Mouse (Mus musculus) 3134 (cell line): ENCODE measurements around the gene Zfp408.
"Not testable (repeated sequence)": the region's sequence is repeated elsewhere in the genome, so short reads cannot be mapped to it uniquely, and the experiment has no call there.

ENCODE experiments used
- DNase-seq: peaks from one replicate; pipeline ENCODE4 v3.0.0-alpha.2; 2011; ENCODE audit warnings: low spot score; ENCODE audit not compliant: insufficient read length; ENCODE audit errors: extremely low read depth

Gene Zfp408

GRCm38 (mm10) chr2:91651458-91652258 lies 2.1 kb upstream of the Zfp408 start:
- no peak for DNase-seq

- no peak for DNase-seq
Observed at GRCm38 (mm10) chr2:91650360-91650995, 887 bp upstream of the Zfp408 start.

- peak; percentile 40 for DNase-seq
Observed at GRCm38 (mm10) chr2:91649152-91649551, 439 bp downstream of the Zfp408 start.

DNA sequence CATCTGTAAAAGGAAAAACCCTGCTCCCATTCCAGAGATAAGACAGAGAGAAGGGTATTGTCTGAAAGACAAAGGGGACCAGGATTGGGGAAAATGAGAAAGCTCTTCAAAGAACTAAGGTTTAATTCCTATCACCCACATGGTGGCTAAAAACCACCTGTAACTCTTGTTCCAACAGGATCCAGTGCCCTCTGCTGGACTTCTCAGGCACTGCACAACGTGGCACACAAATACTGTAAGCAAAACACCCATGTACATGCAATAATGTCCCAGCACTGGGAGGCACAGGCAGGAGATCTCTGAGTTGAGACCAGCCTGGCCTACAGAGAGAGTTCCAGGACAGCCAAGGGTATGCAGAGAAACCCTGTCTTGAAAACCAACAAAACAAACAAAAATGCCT lies 2.9 kb downstream of the Zfp408 start:
- peak; percentile 48 for DNase-seq

DNA sequence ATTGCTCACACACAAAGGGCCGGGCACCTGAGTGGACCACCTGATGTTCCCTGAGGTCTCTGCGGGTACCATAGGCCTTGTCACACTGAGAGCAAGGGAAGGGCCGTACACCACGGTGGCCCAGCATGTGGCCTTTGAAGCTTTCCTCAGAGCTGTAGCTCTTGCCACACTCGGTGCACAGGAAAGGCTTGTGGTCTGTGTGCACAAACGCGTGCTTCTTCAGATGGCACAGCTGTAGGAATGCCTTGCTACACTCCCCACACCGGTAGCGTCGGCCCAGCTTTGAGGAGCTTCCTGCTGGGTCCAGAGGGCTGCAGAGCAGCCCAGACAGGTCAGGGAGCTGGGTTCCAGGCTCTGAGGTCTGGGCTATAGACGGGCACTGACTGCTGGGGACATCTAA lies 3.8 kb downstream of the Zfp408 start:
- DNase-seq = no peak

GRCm38 (mm10) chr2:91645354-91645753 lies 4.2 kb downstream of the Zfp408 start:
- no peak for DNase-seq

- DNase-seq = no peak
Observed at GRCm38 (mm10) chr2:91644021-91644420, 5.6 kb downstream of the Zfp408 start.

DNA sequence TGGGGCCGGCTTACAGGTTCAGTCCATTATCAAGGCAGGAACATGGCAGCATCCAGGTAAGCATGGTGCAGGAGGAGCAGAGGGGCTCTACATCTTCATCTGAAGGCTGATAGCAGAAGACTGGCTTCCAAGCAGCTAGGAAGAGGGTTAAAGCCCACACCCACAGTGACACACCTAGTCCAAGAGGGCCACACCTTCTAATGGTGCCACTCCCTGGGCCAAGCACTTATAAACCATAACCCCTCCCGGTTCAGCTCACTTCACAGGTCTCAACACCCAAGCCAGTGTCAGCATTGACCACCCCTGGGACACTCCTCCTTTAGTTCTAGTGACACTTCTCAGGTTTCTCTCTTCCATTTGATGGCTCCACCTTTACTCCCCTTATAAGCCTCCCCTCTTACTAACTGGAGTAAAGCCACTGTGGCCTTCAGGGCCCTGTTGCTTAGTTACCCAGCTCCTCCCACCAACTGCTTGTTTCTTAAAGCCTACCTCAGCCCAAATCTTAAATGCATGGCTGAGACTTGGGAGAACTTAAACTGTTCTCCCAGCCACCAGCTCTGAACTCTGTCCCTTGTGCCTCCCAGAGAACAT lies 6.7 kb downstream of the Zfp408 start:
- no peak for DNase-seq

GRCm38 (mm10) chr2:91638931-91639330 lies 10.7 kb downstream of the Zfp408 start:
- DNase-seq = no peak

DNA sequence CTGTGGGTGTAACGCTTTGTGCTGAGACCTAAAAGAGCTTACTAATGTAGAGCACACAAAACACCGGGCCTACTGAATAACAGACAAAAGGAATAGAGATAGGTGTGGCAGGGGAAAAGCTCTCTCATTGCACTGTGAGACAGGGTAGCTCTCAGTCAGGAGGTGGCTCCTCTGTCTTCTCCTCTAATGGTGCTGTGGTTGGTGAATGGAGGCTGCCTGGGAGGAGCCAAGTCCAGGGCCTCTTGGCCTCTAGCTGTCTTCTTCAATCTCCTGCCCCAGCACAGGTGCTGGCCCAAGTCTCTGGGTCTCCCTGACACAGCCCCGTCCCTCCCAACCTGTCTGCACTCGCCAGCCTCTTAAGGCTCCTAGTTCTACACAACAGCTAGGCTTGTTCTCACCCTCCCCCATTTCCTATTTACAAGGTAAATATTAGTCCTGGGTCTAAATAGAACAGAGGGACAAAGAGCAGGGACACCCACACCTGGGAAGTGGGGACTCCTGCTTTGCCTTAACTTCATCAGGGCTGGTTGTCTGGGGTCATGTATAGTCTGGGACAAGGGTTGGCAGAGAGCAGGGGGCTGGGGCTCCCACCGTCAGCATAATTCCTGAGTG lies 12.8 kb downstream of the Zfp408 start:
- DNase-seq = no peak

DNA sequence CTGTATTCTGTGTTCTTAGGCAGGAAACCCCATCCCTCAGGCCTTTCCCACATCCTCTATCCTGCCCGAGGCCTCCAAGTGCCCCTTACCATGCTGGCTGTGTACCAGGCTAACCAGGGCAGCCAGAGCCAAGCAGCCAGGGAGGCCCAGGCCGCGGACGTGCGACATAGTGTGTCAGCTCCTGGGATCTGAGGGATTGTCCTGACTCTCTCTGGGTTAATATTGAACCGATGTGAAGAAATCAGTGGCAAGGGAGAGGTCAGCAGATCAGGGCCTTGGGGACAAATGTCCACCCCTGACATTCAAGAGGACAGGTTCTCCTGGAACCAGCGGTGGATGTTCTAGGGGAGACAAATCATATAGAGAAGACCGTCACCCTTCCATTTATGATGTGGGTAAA lies 13.4 kb downstream of the Zfp408 start, which contains the start of gene F2:
F2 (minus strand) TSS at position 186 of the 400 bp plus-strand sequence.
- DNase-seq = no peak

GRCm38 (mm10) chr2:91635486-91635885 lies 14.1 kb downstream of the Zfp408 start:
- DNase-seq = no peak

DNA sequence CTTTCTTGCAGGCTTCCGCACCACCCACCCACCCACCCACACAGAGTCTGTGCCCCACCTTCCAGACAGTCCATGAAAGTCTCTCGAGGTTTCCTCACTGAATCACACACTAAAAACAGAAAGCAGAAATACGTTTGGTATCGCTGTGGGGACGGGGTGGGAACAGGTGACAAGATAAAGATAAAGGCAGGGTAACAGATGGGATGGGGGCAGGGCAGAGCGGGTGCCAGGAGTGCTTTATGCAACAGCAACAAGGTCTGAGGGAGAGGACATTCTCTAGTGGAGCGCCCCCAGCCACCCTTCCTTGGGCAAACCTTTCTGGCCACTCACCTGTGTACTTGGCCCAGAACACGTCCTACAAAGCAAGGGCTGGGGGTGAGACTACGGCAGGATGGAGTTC lies 14.8 kb downstream of the Zfp408 start:
- no peak for DNase-seq

DNA sequence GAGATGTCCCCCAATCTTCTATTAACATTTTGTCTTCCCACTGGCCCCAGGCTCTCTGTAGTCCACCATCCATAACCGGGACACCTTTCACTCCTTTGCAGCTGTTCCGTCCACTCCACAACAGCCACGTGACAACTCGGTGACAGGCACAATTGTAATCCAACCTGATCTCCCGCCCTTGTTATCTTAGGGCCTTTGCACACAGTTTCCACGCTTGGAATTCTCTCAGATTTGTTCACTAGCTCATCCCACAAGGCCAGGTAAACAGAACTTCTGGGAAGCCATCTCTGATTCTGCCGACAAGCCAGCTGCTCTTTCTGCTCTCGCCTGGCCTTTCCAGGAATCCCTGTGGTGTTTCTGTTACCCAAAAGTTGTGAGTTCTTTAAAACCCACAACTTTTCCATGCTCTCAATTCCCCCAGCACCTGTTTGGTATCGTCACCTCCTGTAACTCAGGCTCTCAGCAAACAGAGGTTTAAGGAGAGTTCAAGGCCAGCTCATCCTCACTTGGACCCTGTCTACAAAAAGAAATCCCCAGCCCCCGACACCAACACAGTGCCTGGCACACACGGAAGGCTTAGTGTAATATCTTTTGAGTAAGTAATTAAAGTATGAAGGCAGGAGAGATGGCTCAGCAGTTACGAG lies 16.1 kb downstream of the Zfp408 start:
- DNase-seq = no peak

DNA sequence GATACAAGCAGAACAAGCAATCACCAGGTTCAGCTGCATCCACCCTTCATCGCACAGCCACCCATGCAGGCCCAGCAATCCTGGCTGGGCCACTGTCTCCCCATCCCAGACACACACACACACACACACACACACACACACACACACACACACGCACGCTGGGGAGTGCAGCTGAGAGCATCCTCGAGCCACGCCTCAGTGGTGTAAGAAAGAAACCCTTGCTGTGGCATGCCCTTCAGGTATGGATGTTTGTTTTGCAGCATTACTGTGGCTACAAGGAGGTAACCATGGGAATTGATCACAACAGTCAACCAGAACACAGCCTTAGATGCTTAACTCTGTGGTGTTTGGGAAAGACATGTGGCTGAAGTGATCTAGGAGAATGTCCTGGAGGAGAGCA lies 17.3 kb downstream of the Zfp408 start:
- no peak for DNase-seq

DNA sequence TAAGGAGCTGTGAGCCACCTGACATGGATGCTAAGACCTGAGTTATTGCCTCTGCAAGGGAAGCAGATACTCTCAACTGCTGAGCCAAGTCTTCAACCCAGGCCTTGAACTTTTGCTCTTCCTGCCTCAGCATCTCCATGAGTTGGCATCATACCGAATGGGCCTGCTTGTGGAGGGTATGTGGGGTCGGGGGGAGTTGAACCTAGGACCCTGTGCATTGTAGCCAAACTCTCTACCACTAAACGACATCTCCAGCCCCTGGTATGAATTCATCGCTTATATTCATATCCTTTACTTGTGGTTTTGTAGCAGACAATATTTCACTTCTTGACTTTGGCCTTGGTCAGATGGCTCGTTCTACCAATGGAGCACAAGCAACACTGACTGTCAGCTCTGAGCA lies 17.8 kb downstream of the Zfp408 start:
- no peak for DNase-seq

DNA sequence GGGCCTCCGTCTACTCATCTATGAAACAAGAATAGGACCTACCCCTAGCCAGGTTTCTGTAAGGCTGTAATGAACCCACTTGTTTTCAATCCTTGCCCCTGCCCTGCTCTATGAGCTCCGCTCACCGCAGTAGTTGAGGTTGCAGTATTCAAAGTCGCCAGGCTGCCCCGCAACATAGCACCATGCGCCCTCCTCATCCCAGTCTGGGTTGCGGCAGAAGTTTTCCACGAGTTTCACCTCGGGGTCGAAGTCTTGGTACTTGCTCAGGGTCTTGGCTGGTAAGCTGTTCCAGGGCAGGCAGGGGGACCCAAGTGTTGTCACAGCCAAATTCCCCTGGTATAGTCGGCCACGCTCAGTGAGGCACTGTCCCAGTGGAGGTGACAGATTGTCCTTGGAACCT lies 19.2 kb downstream of the Zfp408 start:
- DNase-seq = no peak

DNA sequence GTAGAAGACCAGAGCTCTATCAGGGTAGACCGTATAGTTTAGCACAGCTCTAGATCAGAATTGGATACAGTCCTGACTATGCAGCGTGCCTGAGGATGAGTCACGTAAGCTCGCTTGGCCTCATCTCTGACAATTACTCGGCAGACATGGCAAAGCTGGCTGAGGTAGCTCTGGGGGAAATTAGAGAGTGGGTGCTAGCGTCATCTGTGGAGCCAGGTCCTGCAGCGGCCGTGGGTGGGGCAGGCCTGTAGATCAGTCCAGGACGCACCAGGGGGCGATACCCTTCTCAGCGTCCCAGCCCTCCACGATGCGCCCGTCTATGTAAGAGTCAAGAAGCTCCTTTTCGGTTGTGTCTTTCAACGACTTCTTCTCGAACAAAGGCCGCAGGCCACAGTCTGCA lies 19.9 kb downstream of the Zfp408 start:
- peak; percentile 37 for DNase-seq

DNA sequence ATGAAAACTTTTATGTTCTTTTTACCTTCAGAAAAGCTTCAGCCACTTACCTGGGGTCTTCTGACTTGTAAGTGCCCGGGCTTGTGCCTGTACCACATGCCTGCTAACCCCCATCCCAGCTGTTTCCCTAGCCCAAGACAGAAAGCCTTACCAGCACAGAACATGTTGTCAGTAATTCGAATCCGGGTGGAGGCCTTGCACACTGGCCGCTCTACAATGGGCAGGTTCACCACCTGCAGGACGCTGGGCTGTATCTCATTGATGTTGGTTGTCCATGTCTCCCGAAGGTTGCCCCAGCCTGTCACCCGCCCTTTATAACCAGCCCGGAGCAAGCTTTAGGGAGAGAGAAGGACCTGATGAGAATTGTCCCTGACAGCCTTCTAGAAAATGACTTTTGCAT lies 21.4 kb downstream of the Zfp408 start:
- DNase-seq = no peak

- no peak for DNase-seq
Observed at GRCm38 (mm10) chr2:91627486-91627885, 22.1 kb downstream of the Zfp408 start.

DNA sequence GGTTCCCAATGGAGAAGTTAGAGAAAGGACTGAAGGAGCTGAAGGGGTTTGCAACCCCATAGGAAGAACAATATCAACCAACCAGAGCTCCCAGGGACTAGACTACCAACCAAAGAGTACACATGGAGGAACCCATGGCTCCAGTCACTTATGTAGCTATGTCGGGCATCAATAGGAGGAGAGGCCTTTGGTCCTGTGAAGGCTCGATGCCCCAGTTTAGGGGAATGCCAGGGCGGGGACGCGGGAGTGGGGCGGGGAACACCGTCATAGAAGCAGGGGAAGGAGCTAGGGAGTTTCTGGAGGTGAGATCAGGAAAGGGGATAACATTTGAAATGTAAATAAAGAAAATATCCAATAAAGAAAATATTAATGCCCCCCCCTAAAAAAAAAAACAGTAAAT lies 26.2 kb downstream of the Zfp408 start:
- not testable (repeated sequence) for DNase-seq
